Mouse (Mus musculus) bone marrow macrophage, adult 2 months (primary cell): ENCODE data around the gene Ifng.

Source experiments
- CTCF ChIP-seq: IDR thresholded peaks from 2 replicates; pipeline ENCODE4 v1.5.1; 2012; ENCODE audit warnings: low read depth, mild to moderate bottlenecking, low read length, moderate library complexity
- POLR2A ChIP-seq: IDR thresholded peaks from 2 replicates; pipeline ENCODE4 v1.6.1; 2012; ENCODE audit warnings: mild to moderate bottlenecking, low read depth, low read length, borderline replicate concordance

GRCm38 (mm10) chr10:118495362-118495761 is 54.5 kb downstream of the Ifng start:
- no peak for TF ChIP-seq CTCF
- no peak for TF ChIP-seq POLR2A
